Mouse (Mus musculus) thymus, postnatal 25 days (tissue): ENCODE data around the gene Thra.

Experiments
- DNase-seq: peaks from one replicate; pipeline ENCODE4 v3.0.0; 2022

The Thra gene

DNA sequence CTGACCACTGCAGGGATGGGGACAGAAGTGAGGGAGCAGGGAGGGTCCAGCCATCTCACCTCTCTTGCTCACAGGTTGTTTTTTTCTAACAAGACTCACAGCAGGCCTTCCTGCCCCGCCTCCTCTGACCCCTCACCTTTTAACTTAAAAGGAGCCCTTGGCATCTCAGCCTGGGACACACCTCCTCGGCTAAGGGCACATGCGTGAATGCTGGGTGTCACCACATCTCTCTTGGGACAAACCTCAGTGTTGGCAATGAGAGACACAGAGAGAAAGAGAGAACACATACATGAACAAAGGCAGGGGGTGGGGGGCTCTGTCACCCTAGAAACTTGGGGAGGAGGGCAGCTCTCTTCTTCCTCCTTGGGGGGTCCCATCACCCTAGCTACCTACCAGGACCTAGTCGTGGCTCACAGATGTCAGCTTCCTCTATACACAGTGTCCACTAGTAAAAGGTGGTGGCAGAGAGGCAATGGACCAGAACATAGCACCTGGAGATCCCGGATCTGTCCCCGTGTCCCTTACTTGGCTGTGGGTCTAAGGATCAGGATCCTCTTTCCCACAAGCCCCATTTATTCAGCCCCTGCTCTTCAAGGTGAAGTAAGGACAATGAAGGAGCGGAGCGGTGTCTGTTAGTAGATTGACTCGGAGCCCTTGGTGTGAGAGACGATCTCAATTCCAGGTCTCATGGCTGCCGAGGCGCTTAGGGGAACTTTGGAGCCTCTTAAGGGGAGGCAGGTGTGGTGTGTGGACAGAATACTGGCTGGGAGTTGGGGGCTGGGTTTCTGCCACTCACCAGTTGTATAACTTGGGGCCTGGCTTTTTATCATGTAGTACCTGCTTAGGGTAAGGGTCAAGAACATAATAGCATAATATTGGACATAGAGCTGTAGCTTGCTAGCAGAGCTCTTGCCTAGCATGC lies 5.8 kb downstream of the Thra start:
- no peak for DNase-seq

DNA sequence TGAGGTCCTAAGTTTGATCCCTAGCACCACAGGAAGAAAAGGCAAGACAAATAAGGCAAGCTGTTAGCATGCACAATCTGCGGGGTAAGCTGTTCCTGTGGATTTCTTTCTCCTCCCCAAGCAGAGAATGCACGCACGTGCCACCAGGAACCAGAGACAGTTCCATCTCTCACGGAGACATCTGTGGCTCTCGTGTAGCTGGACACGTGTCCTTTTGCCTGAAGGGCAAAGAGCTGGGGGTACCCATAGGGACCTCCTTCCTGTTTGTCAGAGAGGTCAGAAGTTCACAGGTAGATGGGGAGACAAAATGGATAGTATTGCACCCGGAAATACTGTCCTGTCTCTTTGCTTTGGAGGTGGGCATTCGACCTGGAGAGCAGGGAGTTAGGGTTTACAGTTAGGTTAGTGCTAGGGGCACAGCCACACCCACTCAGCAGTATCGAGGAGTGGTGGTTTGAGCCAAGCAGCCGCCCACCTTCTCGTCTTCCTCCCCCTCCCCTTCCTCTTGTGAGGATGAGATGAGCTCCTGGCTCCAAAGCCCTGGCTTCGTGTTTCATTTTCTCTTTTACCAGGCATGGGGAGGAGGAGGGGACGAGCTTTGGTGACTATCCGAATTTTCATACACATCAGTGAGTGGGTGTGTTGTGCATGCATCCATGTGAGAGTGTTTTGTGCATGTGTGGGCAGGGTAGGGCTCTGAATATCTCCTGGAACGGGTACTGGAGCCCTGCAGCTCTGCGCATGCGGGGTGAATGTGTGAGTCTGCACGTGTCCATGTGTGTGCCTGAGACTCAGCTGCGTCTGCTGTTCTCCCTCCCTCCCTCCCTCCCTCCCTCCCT lies 6.6 kb downstream of the Thra start:
- peak; percentile 80 for DNase-seq

DNA sequence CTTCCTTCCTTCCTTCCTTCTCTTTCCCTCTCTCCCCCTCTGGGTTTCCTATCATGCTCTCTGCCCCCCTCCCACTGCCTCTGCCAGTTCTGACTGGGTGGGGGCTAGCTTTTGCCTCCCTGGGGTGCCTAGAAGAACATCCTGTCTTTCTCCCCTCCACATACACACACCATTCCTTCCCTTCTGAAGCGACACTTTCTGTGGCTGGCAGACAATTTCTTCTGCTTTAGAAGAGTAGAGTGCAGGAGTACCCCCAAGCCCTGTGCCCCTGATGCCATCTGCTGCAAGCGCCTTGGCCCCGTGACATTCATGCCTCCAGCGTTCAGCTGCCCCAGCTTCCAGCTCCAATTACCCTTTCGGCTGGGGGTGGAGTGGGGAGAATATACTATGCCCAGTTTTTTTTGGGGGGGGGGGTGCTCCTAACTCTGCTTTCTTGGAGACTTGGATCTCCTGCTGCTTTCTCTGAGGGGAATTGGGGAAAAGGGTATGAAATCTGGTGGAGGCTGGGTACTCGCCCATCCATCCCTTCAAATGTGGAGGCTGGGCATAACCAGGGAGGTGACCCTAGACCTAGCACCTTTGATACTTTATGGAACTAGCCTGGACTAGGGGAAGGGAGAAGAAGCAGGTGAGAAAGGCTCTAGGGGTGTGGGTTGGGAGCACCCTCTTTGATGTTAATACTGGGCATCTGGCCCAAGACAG lies 7.5 kb downstream of the Thra start:
- DNase-seq: peak; percentile 41

DNA sequence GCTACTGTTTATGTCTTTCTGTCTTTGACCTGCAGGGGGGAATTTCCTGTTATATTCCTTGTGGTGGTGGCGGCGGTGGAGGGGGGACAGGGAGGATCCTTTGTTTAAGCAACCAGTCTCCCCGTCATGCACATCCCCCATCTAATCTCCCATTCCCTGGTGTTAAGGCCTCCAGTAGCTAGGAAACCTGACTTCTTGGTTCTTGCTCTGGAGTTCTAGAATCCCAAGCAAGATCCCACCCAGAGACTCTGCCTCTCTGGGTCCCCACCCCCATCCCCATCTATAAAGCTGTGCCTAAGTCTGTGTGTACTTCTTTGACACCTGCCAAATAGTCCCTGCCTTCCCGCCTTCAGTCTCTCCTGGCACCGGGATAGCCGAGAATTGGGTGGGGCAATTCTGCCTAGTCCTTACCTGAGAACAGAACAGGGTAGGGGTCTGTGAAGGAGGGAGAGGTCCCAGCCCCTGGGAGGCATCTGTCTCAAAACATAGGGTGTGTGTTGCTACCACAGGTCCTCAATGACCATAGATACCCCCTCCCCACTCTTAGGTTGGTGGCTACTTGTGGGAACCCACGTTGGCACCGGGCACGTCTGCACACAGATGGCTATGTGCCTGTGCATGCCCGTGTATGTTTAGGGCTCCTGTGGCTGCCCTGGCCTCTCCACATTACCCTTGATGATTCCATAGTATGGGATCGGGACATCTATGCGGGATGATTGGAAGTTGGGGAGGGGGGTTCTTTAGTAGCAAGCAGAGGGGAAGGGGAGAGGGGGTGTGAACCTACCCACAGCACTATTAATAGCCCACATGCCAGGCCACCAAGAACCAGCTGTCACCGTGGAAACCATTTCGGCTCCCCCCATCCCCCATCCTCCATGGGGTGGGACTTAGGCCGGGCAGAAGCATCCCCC lies 8.3 kb downstream of the Thra start:
- no peak for DNase-seq

DNA sequence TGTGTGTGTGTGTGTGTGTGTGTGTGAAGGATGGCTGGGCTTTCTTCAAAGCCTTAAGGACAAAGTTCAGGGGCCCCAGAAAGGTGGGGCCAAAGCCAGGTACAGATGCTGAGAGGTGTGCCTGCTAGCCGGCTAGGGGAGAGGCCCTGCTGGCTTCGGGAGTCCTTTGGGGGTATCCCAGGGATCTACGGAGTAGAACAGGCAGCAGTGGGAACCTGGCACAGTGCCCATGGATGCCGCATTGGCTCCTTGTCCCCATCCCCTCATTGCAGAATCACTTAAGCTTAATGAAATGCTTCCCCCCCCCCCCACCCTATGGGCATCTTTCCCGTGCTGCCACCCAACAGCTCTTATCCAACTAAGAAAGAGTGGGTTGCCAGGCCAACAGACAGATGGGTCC lies 9.3 kb downstream of the Thra start:
- no peak for DNase-seq

DNA sequence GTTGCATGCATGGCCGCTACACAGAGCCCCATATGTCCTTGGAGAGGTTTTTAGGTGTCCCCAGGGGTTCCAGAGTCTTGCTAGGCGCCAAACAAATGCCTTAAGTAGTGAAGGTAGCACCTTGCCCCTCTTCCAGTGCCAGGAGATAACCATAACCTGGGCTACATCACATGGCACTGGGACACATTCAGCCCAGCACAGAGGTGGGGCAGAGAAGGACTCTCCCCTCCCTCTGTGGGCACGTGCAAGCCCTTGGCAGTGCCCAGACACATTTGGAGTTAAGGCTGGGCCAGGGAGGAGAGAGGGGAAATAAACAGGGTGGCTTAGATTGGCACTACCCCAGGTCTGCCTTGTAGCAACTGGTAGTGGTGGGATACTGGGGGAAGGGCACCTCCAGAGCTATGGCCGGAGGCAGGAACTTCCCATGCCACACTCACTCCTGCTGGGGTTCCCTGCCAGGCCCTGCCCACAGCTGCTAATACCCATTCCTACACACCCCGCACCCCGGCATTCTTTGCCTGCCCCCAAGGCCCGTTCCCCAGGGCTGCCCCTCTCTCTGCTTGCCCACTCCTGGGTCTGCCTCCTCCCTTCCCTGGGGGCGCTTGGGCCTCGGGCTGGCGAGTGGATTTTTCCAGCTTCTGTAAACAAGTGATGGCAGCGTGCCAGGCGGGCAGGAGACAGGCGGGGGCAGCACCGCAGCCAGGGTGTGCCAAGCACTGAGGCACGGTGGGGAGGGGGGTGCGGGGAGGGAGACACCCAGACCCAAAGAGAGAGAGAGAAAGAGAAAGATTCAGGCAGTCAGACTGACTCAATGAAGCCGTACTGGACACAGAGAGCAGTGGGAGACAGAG lies 10.1 kb downstream of the Thra start:
- no peak for DNase-seq

DNA sequence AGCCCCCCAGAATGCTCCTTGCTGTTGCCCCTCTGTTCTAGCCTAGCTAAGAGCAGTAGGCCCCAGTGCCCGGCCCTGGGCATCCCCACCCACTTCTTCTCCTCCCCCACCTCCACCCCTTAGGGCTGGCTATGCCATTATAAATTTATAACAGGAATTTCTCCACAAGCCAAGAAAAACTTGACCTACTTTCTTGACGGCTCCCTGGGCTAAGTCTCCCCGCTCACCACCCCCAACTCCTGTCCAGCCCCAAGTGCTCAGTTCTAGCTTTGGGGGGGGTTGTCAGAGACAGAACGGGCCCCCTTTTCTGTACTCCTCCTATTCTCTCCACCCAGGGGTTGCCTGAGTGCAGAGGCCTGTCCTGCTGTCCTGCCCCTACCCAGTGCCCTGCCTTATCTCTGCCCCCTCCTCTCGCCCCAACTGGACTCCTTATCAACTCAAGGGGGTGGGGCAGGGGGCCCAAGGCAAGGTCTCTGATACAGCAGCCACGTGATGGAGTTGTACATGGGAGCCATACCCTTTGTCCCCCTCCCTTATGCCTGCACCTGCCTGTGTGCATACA lies 10.9 kb downstream of the Thra start:
- no peak for DNase-seq

DNA sequence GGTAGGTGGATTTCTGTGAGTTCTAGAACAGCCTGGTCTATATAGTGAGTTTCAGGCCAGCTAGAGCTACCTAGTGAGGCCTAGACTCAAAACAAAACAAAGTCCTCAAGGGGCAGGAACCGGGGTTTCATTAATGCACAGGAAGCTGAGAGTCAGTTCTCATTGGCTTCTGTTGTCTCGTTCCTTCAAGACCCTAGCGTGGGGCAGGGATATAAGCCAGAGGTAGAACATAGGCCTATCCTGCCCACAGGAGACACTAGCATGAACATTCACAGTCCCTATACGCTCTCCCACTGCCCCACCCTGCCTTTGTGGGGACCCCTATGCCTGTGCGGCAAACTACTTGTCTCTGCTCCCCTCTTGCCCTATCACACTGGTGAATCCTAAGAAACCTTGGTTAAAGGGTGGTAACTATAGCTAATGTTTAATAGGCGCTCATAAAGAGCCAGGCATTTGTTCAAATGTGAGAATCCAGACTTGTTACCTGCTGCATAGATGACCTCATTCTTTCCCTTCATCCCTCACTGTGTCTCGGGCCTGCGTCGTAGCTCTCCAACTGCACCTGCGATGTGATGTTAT lies 12.2 kb downstream of the Thra start:
- no peak for DNase-seq

DNA sequence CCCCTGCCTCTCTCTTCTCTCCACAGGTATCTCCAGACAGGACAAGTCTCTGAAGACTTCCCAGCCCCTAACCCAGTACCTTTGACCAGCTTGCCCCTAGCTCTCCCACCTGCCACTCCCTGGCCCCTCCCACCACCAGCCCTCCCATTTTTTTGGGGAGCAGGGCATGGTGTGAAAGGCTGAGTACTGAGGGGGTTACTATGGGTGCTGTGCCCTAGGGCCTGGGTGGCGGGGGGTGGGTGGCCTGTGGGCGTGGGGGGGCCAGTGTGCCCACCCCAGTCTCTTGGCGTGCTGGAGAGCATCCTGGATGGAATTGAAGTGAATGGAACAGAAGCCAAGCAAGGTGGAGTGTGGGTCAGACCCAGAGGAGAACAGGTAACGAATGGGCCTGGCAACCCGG lies 12.8 kb downstream of the Thra start:
- no peak for DNase-seq

DNA sequence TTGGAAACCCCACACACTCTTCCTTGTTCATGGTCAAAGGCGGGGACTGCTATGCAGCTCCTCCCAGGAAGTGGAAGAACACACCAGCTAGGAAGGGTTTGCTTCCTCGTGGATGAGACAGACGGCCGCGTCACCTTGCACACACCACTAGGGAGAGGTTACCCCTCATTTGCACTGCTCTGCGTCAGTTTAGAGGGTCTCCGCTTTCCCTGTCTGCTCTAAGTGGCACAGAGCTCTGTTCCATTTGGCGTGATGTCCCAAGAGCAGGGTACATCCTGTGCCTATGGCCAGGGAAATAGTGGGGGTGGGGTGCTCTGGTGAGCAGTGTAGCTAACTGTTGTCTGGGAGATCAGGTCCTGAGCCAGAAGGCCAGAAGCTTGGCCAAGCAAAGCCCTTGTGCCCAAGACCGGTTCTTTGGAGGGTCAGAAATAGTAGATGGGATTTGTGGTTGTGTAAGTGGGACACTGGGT lies 13.7 kb downstream of the Thra start:
- DNase-seq: no peak

DNA sequence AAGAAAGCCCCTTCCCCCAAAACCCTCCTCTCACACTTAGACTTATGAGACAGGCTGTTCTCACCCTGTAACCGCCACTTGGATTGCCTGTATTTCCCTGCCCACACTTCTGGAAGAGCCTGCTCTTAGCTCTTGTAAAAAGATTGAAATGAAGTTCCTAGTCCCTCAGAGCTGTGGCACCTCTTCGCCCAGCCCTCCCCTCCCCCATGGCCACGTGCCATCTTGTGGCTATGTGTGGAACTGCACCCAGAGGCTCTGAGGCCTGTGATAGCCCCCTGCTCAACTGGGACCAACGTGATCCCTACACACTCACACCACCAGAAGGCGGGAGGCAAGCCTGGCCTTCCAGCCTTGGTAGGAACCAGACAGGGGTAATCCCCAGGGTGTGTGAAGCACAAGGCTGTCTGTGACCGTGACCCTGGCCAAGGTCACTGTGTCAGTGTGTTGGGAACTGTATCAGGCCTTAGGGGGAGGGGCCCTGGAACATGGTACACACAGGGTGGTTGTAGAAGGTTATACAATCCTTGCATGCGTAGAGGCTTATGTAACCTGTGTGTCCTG lies 14.3 kb downstream of the Thra start:
- DNase-seq: peak; percentile 84

DNA sequence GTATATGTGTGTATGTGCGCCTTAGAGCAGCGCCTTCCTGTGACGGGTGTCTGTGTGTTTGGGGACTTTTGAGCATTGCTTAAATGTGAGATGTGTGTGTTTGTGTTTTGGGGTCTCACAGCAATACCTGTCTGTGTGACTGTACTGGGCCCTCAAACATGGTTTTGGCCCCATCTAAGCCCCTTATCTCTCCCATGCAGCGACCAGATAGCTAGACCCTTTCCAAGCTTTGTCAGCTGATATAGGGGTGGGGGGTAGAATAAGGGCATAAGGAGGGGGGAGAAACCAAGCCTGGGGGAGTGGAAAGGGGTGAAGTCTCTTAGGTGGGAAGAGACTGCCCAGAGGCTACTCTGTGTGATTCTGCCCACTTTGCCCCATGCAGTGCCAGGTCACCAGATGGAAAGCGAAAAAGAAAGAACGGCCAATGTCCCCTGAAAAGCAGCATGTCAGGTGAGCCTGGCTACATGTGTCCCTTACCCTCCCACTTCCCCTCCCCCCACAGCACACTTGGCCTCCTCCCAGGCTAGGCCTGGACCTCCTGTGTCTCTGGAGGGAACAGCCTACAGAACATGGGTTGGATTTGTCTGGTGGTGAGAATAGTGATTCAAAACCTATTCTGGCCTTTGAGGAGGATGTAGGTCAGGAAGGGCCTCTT lies 15.4 kb downstream of the Thra start:
- DNase-seq: no peak

DNA sequence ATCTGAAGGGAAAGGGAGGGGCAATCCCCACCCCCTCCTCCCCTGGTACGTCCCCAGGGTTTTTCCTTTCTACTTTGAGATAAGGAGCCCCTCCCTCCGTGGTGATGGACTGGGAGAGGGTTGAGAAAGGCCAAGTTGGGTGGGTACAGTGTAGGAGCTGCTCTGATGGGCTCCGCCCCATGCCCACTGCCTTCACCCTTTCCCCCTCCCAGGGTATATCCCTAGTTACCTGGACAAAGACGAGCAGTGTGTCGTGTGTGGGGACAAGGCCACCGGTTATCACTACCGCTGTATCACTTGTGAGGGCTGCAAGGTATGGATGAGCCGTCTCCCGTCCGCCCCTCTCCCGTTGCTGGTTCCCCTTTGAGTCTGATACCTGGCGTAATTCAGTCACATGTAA lies 16.3 kb downstream of the Thra start:
- DNase-seq: no peak

DNA sequence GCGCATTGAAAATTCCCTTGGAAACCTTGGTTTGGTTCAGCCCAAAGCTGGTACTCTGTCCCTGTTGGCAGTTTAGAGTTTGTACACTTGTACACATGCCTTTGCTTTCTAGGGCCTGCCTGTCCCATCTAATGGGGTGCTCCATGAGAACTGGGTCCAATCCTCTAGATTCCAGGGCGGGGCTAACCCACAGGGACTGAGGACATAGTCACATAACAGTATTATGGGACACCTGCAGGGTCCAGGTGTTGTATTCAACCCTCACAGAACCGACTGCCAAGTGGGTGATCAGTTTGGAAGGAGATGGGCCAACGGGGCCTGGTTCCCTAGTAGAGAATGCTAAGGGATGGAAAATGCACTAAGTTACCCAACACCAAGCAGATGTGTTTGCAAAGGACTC lies 21.5 kb downstream of the Thra start:
- no peak for DNase-seq

DNA sequence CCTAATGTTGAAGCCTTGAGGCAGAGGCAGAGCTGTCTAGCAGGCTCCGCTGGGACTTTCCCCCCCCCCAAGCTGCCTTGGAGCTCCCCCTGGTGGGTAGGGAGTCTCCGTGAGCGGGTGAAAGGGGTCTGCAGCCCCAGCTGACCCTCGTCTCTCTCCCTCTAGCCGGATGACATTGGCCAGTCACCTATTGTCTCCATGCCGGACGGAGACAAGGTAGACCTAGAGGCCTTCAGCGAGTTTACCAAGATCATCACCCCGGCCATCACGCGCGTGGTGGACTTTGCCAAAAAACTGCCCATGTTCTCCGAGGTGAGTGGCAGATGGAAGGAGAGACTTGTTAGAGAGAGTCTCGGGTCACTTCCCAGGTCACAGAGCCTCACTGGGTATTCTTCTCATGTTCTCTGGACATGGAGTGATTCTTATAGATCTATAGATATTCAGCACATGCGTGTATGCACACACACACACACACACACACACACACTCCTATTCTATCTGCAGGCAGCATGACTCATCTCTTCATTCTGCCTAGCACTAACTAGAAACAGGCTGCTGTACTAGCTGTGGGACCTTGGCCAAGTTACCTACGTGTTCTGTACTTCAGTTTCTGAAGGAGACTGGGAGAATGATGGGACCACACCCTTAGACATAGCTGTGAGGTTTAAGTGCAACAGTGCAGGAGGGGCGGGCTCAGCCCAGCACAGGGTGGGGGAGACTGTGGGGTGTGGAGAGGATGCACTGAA lies 22.5 kb downstream of the Thra start:
- DNase-seq: no peak

DNA sequence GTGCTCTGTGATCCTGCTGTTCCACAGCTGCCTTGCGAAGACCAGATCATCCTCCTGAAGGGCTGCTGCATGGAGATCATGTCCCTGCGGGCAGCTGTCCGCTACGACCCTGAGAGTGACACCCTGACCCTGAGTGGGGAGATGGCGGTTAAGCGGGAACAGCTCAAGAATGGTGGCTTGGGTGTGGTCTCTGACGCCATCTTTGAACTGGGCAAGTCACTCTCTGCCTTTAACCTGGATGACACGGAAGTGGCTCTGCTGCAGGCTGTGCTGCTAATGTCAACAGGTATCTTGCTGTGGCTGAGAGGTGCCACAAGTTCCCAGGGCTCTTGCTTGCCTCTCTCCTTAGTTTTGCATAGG lies 23.0 kb downstream of the Thra start:
- no peak for DNase-seq

DNA sequence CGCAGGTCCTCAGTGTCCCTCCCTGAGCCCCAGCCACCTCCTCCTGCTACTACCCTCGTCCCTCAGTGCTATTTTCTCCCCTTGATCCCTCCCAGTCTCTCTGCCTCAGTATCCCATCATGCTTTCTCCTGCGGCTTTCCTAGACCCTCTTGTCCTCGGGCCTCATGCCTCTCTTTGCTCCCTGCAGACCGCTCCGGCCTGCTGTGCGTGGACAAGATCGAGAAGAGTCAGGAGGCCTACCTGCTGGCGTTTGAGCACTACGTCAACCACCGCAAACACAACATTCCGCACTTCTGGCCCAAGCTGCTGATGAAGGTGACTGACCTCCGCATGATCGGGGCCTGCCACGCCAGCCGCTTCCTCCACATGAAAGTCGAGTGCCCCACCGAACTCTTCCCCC lies 23.7 kb downstream of the Thra start:
- DNase-seq: no peak

DNA sequence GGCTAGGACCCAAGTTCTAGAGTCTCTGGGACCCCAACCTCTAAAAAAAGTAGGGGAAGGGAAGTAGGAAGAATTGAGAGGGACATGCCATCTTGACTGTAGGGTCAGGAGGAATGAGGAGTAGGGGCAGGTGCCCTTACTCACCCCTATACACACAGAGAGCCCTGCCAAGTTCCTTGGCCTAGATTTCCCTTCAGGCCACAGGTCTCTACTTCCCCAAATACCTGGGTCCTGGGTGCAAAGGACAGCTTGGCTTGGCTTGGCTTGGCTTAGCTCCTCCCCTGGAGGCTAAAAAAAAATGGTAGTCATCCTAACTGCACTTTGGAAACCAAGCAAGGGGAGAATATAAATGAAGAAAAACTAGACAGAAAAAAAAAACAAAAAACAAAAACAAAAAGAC lies 24.3 kb downstream of the Thra start:
- DNase-seq: no peak
